Mouse (Mus musculus) small intestine, adult 2 months (tissue): ENCODE results near the gene Gramd1b.

Experiments
- CTCF ChIP-seq: fragments of 200-500 bp; IDR thresholded peaks from 2 replicates; pipeline ENCODE4 v1.5.1; 2012; ENCODE audit warnings: low read depth, mild to moderate bottlenecking, control low read depth, inconsistent platforms, low read length, moderate library complexity, mixed read lengths; ENCODE audit not compliant: insufficient replicate concordance, insufficient read length; ENCODE audit errors: extremely low read depth
- POLR2A ChIP-seq: fragments of 200-500 bp; IDR thresholded peaks from 2 replicates; pipeline ENCODE4 v1.6.1; 2012; ENCODE audit warnings: low read depth, mild to moderate bottlenecking, control low read depth, inconsistent platforms, low read length, moderate library complexity

DNA sequence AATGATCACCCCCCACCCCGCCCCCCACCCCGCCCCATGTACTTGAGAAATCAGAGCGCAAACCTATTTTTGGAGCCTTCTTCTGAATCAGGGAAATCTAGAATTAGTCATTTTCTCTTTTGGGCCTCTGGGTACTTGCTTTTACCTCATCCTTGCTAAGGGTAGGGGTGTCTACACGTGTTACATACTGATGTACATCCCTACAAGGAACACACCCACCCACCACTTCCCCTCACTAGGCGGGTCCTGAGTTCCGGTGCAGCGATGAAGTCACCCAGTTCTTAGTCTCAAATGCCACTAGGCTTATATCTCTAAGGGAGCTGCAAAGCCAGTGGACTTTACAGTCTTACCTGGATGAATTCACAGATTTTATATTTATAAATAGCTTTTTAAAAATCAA lies 187.4 kb downstream of the Gramd1b start:
- TF ChIP-seq CTCF (no peak), POLR2A (no peak)
